ENCODE assay signal across 9 mouse cellular contexts in the genomic region with DNA sequence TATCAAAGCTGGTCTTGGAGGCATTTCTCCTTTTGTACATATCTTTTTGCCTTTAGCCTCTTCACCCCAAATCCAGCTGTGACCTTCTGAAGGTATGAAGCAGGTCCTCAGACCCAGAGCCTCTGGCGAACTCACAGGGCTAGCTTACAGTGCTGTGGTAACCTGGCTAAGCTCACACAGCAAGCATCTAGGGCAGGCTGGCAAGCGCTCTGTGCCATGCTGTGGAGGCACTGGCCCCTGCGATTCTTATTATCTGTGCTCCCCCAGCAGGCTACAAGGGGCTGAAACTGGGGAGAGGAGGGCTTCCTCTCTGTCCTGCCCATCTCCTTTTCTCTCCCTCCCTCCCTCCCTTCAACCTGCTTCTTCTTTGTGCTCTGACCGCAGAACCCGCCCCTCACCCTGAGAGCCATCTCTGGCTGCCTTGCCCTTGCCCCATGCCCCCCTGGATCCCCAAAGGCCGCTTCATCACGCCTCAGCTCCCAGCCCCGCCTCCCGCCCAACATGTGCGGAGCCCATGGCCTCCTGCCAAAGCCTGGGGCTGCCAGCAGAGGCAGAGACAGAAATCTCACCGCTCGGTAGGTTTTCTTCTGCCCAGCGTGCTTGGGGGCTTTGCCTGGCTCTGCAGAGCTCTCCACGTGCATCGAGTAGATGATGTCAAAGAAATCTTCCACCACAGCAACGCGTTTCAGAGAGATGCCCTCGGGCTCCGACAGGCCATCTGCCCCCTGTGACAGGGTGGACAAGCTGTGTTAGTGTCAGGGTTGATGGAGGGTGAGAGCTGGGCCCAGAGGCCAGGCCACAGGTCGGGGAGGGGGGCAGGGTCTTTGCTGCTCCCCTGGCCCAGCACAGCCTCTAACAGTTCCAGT. TPM values are rescaled to one million over a fixed set of nuclear protein-coding genes. Genes with fewer than 3 reads are reported as not detected.
A peak's percentile ranks its signal among the peaks of the same experiment; 100 is the strongest.
DNase-seq lines count a peak whose midpoint lies in the region; ATAC-seq lines count a peak whose summit lies in the region.
"Had no signal": no experiment of that assay in that cellular context is flagged by ENCODE, and none has a peak within 500 bp of the region (broad histone marks: within the 10 kb centered on the region; RNA-seq: fewer than 3 reads in every experiment).

No protein-coding gene starts in this region.

- no peaks in the 10 kb centered on the region for H3K9me3 ChIP-seq in liver, embryonic 11.5 days (ENCODE audit: control insufficient read depth, low read length)
- no peaks in the 10 kb centered on the region for H3K9me3 ChIP-seq in neural tube, embryonic 13.5 days

- peak overlapping the region; percentile 10; the same call in 1 of the 2 replicates for H3K4me3 ChIP-seq in liver, embryonic 11.5 days (ENCODE audit: low read depth, low read length)
- no peak overlapping the region for H3K4me3 ChIP-seq in neural tube, embryonic 13.5 days
- H3K4me3 ChIP-seq: myocyte had no signal

- peak overlapping the region; percentile 65 for H3K9ac ChIP-seq in liver, embryonic 11.5 days (ENCODE audit: low read depth, low read length)
- H3K9ac ChIP-seq in neural tube, embryonic 13.5 days, result peak overlapping the region; percentile 62

- H3K27me3 ChIP-seq in liver, embryonic 11.5 days (replicated peaks; ENCODE audit: control insufficient read depth, insufficient read depth, low read length), result no peaks in the 10 kb centered on the region
- H3K27me3 ChIP-seq in neural tube, embryonic 13.5 days, result no peaks in the 10 kb centered on the region

- H3K36me3 ChIP-seq in liver, embryonic 11.5 days (ENCODE audit: control insufficient read depth, insufficient read depth, low read length), result peaks cover 4% of the 10 kb centered on the region; the same call in 1 of the 2 replicates
- no peaks in the 10 kb centered on the region for H3K36me3 ChIP-seq in neural tube, embryonic 13.5 days

- H3K27ac ChIP-seq in liver, embryonic 11.5 days (ENCODE audit: low read depth, low read length), result peak overlapping the region; percentile 75
- H3K27ac ChIP-seq in neural tube, embryonic 13.5 days (replicated peaks), result peak overlapping the region; percentile 92

- peak overlapping the region; percentile 57 for H3K4me2 ChIP-seq in liver, embryonic 11.5 days
- peak overlapping the region; percentile 37 for H3K4me2 ChIP-seq in neural tube, embryonic 13.5 days

- DNase-seq in ovary, adult 18-20 months (ENCODE audit: low spot score), result peak; percentile 39
- DNase-seq in ovary, postnatal 10 days (ENCODE audit: low spot score), result no peak
- DNase-seq in cerebellum, adult 9-11 months, result peak; percentile 82
- peak; percentile 71 for DNase-seq in kidney, adult 8-10 months
- peak; percentile 63 for DNase-seq in liver, embryonic 11.5 days (ENCODE audit: low spot score)
- DNase-seq in thymus, postnatal 14 days, result peak; percentile 60

- ATAC-seq in frontal cortex, adult (ENCODE audit: low TSS enrichment), result peak; percentile 29; the same call in 1 of the 2 replicates
- ATAC-seq in liver, embryonic 11.5 days (replicated peaks; ENCODE audit: low FRiP score), result peak; percentile 72
- peak; percentile 76 for ATAC-seq in neural tube, embryonic 13.5 days (ENCODE audit: low read depth)

- 15% methylated on average over 20 of the region's 20 CpGs for WGBS in liver, embryonic 11.5 days
- WGBS in neural tube, embryonic 13.5 days, result 6% methylated on average over 20 of the region's 20 CpGs

- peaks cover 45% of the 10 kb centered on the region for H3K4me1 ChIP-seq in liver, embryonic 11.5 days (replicated peaks; ENCODE audit: control insufficient read depth, insufficient read depth, low read length)
- peaks cover 50% of the 10 kb centered on the region for H3K4me1 ChIP-seq in neural tube, embryonic 13.5 days (replicated peaks)

RNA-seq across cellular contexts. Expression of gene 4930404H24Rik, which starts 9.2 kb away (rescaled TPM):
- polyA plus RNA-seq in liver, embryonic 11.5 days (2014; fragmentation: Nextera tagmentation; extraction: Ambion mirVana), result not detected in 2 replicates
- polyA plus RNA-seq in neural tube, embryonic 13.5 days (2015; fragmentation: Nextera tagmentation; extraction: Ambion mirVana), result not detected in 2 replicates
- polyA plus RNA-seq: myocyte had no signal

RNA-seq across cellular contexts. Expression of gene Nol4l, which starts 46.4 kb away (rescaled TPM):
- polyA plus RNA-seq in liver, embryonic 11.5 days (2014; fragmentation: Nextera tagmentation; extraction: Ambion mirVana), result 14.1 and 15.8 TPM in 2 replicates
- 40.8 and 43.3 TPM in 2 replicates for polyA plus RNA-seq in neural tube, embryonic 13.5 days (2015; fragmentation: Nextera tagmentation; extraction: Ambion mirVana)
